Mouse (Mus musculus) midbrain, embryonic 16.5 days (tissue): Measurements from ENCODE around the gene Clpp. TPM values are rescaled to one million over a fixed set of nuclear protein-coding genes. Genes with fewer than 3 reads are reported as not detected.

Experiments used
- ATAC-seq: fragments of 200-750 bp; cut with Nextera tagmentation; 2 replicates; pipeline ENCODE4 v1.8.0; 2017; ENCODE audit warnings: moderate TSS enrichment
- H3K27ac ChIP-seq: fragments of 300-500 bp; sonication (generic); 2 replicates; pipeline ENCODE4 v1.5.1; 2014; ENCODE audit warnings: mild to moderate bottlenecking, low read length, mixed read lengths
- H3K27me3 ChIP-seq: fragments of 300-500 bp; sonication (generic); 2 replicates; pipeline ENCODE4 v1.6.1; 2014; ENCODE audit warnings: low read depth, low read length, mixed read lengths; ENCODE audit not compliant: control insufficient read depth, insufficient read depth
- H3K36me3 ChIP-seq: fragments of 300-500 bp; sonication (generic); 2 replicates; pipeline ENCODE4 v1.6.1; 2014; ENCODE audit warnings: mild to moderate bottlenecking, low read length, moderate library complexity, mixed read lengths; ENCODE audit not compliant: control insufficient read depth, insufficient read depth
- H3K4me1 ChIP-seq: fragments of 300-500 bp; sonication (generic); 2 replicates; pipeline ENCODE4 v1.6.1; 2014; ENCODE audit warnings: mild to moderate bottlenecking, low read length, mixed read lengths; ENCODE audit not compliant: control insufficient read depth, insufficient read depth
- H3K4me2 ChIP-seq: fragments of 300-500 bp; sonication (generic); 2 replicates; pipeline ENCODE4 v1.6.1; 2014; ENCODE audit warnings: mild to moderate bottlenecking, low read length, mixed read lengths
- H3K4me3 ChIP-seq: fragments of 300-500 bp; sonication (generic); 2 replicates; pipeline ENCODE4 v1.5.1; 2014; ENCODE audit warnings: low read depth, mild to moderate bottlenecking, low read length, moderate library complexity, mixed read lengths
- H3K9ac ChIP-seq: fragments of 300-500 bp; sonication (generic); 2 replicates; pipeline ENCODE4 v1.6.1; 2014; ENCODE audit warnings: low read depth, low read length, mixed read lengths
- H3K9me3 ChIP-seq: fragments of 300-500 bp; sonication (generic); replicated peaks from 2 replicates; pipeline ENCODE4 v1.6.1; 2014; ENCODE audit warnings: mild to moderate bottlenecking, low read length, mixed read lengths; ENCODE audit not compliant: control insufficient read depth, poor library complexity, severe bottlenecking
- WGBS: fragments of 180-500 bp; shearing (Covaris S2); extraction: QIAGEN DNeasy Blood & Tissue Kit; methylation state at CpG from one replicate; pipeline ENCODE4 v1.1.7; 2014; 5-methylcytosine and 5-hydroxymethylcytosine counted together
- polyA plus RNA-seq: library from polyadenylated mRNA; unstranded; fragments of >200 nt; fragmentation: Nextera tagmentation; extraction: Ambion mirVana; gene quantifications from 2 replicates; pipeline ENCODE4 v1.2.1, GENCODE M21; 2015

Gene Clpp
- polyA plus RNA-seq, 1 experiment from 2014 or later, result 171 TPM

DNA sequence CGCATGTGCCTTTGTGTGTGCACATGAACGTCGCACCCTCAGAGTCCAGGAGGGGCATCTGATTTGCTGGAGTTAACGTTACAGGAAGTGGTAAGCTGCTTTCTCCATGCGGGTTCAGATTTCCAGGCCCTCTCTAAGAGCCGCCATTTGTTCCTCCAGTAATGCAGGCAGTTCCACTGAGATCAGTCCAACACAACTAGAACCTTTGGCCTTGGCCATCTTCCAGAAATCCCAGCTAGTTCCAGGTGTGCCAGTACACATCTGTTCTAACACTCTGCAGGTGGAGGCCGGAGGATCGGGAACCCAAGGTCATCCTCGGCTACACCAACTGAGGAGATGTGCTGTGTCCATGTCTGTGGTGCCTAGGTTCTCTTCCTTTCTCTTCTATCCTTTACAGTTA lies 5.2 kb upstream of the Clpp start:
- no peak overlapping the region for H3K27ac ChIP-seq
- WGBS, result 87% methylated on average over 9 of the region's 9 CpGs
- H3K36me3 ChIP-seq, result no peaks in the 10 kb centered on the region
- ATAC-seq, result no peak
- H3K9me3 ChIP-seq, result no peaks in the 10 kb centered on the region
- H3K27me3 ChIP-seq, result no peaks in the 10 kb centered on the region
- H3K4me3 ChIP-seq, result no peak overlapping the region
- H3K4me1 ChIP-seq, result no peaks in the 10 kb centered on the region
- no peak overlapping the region for H3K4me2 ChIP-seq
- H3K9ac ChIP-seq, result no peak overlapping the region

DNA sequence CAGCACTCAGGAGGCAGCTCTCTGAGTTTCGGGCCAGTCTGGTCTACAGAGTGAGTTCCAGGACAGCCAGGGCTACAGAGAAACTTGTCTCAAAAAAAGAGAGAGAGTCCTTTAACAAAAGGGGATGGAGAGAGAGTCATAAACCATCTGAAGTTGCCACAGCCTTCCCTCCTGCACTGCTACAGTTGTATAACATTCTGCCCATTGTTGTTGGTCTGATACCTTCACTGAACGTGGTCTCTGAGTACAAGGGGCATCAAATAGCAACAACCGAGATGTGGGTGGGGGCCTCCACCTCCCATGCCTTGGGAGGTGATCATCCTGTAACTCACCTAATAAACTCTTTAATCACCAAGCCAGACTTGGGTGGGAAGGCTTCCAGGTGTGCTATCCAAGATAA lies 4.4 kb upstream of the Clpp start:
- no peak overlapping the region for H3K4me2 ChIP-seq
- H3K27ac ChIP-seq, result no peak overlapping the region
- H3K4me3 ChIP-seq, result no peak overlapping the region
- H3K27me3 ChIP-seq, result no peaks in the 10 kb centered on the region
- H3K9me3 ChIP-seq, result no peaks in the 10 kb centered on the region
- H3K4me1 ChIP-seq, result no peaks in the 10 kb centered on the region
- WGBS, result 84% methylated on average over 3 of the region's 3 CpGs
- no peak for ATAC-seq
- H3K36me3 ChIP-seq, result no peaks in the 10 kb centered on the region
- no peak overlapping the region for H3K9ac ChIP-seq

- Histone ChIP-seq H3K4me1 (peaks cover 5% of the 10 kb centered on the region), H3K27ac (no peak overlapping the region), H3K4me3 (no peak overlapping the region), H3K36me3 (no peaks in the 10 kb centered on the region), H3K4me2 (no peak overlapping the region), H3K9ac (no peak overlapping the region), H3K27me3 (no peaks in the 10 kb centered on the region), H3K9me3 (no peaks in the 10 kb centered on the region)
- WGBS, result 87% methylated on average over 3 of the region's 3 CpGs
- ATAC-seq, result no peak
Observed at GRCm38 (mm10) chr17:56986105-56986805, 3.9 kb upstream of the Clpp start.

DNA sequence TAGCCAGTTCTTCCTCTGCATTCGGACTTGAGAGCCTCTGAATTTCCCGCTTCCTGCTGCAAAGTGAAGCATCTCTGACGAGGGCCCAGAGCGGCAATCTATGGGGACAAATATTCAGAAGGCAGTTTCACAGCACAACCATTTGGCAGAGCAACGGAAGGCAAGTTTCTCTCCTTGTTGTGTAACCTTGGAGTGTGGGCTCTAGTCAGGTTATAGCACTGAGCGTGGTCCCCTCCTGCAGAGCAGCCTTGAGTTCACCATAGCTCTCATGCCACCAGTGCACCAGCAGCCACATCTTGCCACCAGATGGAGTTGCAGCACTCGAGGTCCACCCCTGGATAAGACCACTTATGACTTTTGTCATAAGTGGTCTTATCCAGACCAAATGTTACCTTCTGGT lies 1.7 kb upstream of the Clpp start:
- WGBS, result 84% methylated on average over 7 of the region's 7 CpGs
- Histone ChIP-seq H3K4me3 (no peak overlapping the region), H3K9ac (no peak overlapping the region), H3K4me2 (no peak overlapping the region), H3K9me3 (no peaks in the 10 kb centered on the region), H3K4me1 (peaks cover 6% of the 10 kb centered on the region), H3K27ac (no peak overlapping the region), H3K27me3 (no peaks in the 10 kb centered on the region), H3K36me3 (peaks cover 5% of the 10 kb centered on the region)
- no peak for ATAC-seq

DNA sequence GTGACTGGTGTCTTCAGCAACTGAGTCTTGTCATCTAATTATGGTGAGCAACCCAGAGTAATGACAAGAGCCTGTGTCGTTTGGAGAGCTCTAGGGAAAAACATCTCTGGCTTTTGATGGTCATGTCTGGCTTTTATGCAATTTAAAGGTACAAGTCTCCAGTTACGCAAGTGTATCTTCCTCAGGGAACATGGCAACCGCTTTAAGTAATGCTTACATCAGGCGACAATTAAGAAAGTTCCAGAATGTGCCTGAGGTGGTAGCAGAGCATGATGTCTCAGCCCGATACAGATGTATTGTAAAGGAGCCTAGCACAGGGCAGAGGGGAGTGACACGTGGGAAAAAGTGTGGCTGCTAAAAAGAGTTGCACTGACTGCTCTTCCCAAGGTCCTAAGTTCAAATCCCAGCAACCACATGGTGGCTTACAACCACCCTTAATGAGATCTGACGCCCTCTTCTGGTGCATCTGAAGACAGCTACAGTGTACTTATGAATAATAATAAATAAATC lies 1.1 kb upstream of the Clpp start:
- peak overlapping the region; percentile 95 for H3K9ac ChIP-seq

GRCm38 (mm10) chr17:56989467-56990114 lies 514 bp upstream of the Clpp start:
- peaks cover 6% of the 10 kb centered on the region for H3K4me1 ChIP-seq
- peak overlapping the region; percentile 89 for H3K4me2 ChIP-seq
- H3K27ac ChIP-seq, result peak overlapping the region; percentile 91
- peak overlapping the region; percentile 95 for H3K9ac ChIP-seq
- peak; percentile 94 for ATAC-seq
- WGBS, result 3% methylated on average over 25 of the region's 25 CpGs
- H3K27me3 ChIP-seq, result no peaks in the 10 kb centered on the region
- H3K9me3 ChIP-seq, result no peaks in the 10 kb centered on the region
- H3K4me3 ChIP-seq, result peak overlapping the region; percentile 78
- peaks cover 11% of the 10 kb centered on the region for H3K36me3 ChIP-seq

More for the DNA sequence above, 1.1 kb upstream of the Clpp start:
- Histone ChIP-seq H3K27ac (peak overlapping the region; percentile 91), H3K4me1 (peaks cover 6% of the 10 kb centered on the region), H3K36me3 (peaks cover 9% of the 10 kb centered on the region), H3K27me3 (no peaks in the 10 kb centered on the region), H3K9me3 (no peaks in the 10 kb centered on the region), H3K4me3 (peak overlapping the region; percentile 78), H3K4me2 (peak overlapping the region; percentile 89)
- ATAC-seq, result no peak
- 69% methylated on average over 7 of the region's 7 CpGs for WGBS

DNA sequence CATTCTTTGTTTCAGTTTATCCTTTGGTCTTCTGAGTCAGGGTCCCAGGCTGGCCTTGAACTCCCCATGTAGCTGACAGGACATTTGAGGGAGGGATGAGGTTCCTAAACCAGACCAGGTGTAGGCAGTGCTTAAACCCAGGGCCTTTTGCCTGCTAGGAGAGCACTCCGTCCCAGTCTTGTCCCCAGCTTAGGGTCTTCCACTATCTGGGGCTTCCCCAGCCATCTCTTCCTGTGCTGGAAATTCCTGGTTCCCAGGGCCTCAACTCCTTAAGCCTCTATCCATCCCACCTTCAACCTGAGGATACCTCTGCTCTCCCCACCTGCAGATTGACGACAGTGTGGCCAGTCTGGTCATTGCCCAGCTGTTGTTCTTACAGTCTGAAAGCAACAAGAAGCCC lies 861 bp downstream of the Clpp start:
- 81% methylated on average over 2 of the region's 2 CpGs for WGBS
- Histone ChIP-seq H3K4me2 (peak overlapping the region; percentile 67), H3K9ac (peak overlapping the region; percentile 95), H3K4me3 (peak overlapping the region; percentile 78), H3K27me3 (no peaks in the 10 kb centered on the region), H3K4me1 (peaks cover 6% of the 10 kb centered on the region), H3K27ac (no peak overlapping the region), H3K36me3 (peaks cover 16% of the 10 kb centered on the region), H3K9me3 (no peaks in the 10 kb centered on the region)
- ATAC-seq, result no peak

GRCm38 (mm10) chr17:56995046-56995445 lies 4.9 kb downstream of the Clpp start:
- Histone ChIP-seq H3K9ac (no peak overlapping the region), H3K4me3 (no peak overlapping the region), H3K4me1 (peaks cover 13% of the 10 kb centered on the region), H3K36me3 (peaks cover 21% of the 10 kb centered on the region), H3K27ac (no peak overlapping the region), H3K27me3 (no peaks in the 10 kb centered on the region), H3K4me2 (no peak overlapping the region), H3K9me3 (no peaks in the 10 kb centered on the region)
- 89% methylated on average over 8 of the region's 8 CpGs for WGBS
- no peak for ATAC-seq

DNA sequence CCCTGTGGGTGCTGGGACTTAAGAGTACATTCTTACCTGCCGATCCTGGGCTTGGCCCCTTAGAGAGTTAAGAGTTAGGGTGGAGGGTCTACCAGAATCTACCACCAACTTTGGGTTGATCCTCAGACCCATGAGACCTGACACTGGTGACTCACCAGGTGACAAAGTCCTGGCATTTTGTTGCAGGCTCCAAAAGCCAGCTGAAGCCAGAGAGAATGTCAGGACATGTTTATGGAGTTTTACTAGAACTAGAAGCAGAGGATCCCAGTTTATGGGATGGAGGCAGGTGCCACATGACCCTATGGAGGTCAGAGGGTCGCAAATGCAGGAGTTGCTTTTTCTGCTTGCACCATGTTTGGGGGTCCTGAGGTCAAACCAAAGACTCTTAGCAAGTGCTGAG lies 6.4 kb downstream of the Clpp start:
- ATAC-seq, result peak; percentile 0; the same call in 1 of the 2 replicates
- H3K4me1 ChIP-seq, result peaks cover 7% of the 10 kb centered on the region
- H3K36me3 ChIP-seq, result peaks cover 21% of the 10 kb centered on the region
- 0 out of 2 replicates have a peak overlapping the region, but pooled peaks have one; percentile 78 for H3K27ac ChIP-seq
- no peaks in the 10 kb centered on the region for H3K27me3 ChIP-seq
- H3K9ac ChIP-seq, result no peak overlapping the region
- 82% methylated on average over 2 of the region's 2 CpGs for WGBS
- peak overlapping the region; percentile 67; the same call in 1 of the 2 replicates for H3K4me3 ChIP-seq
- no peaks in the 10 kb centered on the region for H3K9me3 ChIP-seq
- H3K4me2 ChIP-seq, result peak overlapping the region; percentile 78; the same call in 1 of the 2 replicates
